Mouse (Mus musculus): ENCODE measurements around the gene Ap3b1. TPM values are rescaled to one million over a fixed set of nuclear protein-coding genes. Genes with fewer than 3 reads are reported as not detected.
"Not testable (repeated sequence)": the region's sequence is repeated elsewhere in the genome, so short reads cannot be mapped to it uniquely, and the experiment has no call there.

Gene Ap3b1
- polyA plus RNA-seq, 1 experiment from 2014 or later: 76.2 TPM

- TF ChIP-seq CTCF (IDR thresholded peaks at IDR 0.05): no peak
- in situ Hi-C loops (cut with MboI; ENCODE audit: low pct_unique_long_range_greater_than_20kb): no loop called here
- POLR2A ChIA-PET: no interaction called here
- H3K27me3 ChIP-seq: no peaks in the 10 kb centered on the region
- ATAC-seq: no peak
- DNase-seq (ENCODE audit: low read depth, low spot score): no peak
- CTCF ChIA-PET: interaction anchor here (1.8 kb wide), 1 partner anchor 11 kb away, joined by 5 read pairs; no protein-coding TSS in a partner anchor
These were observed 4.2 kb upstream of the Ap3b1 start for GRCm38 (mm10) chr13:94354584-94354983.

- no peak for DNase-seq (ENCODE audit: low read depth, low spot score)
- POLR2A ChIA-PET: interaction anchor here (1.0 kb wide), 1 partner anchor 81 kb away, joined by 7 read pairs; no protein-coding TSS in a partner anchor
- H3K27me3 ChIP-seq: no peaks in the 10 kb centered on the region
- no peak for TF ChIP-seq CTCF (IDR thresholded peaks at IDR 0.05)
- CTCF ChIA-PET: interaction anchor here (1.3 to 1.4 kb wide), 2 partner anchors 14 to 18 kb away, joined by 3 read pairs; no protein-coding TSS in a partner anchor
- in situ Hi-C loops (cut with MboI; ENCODE audit: low pct_unique_long_range_greater_than_20kb): no loop called here
- ATAC-seq: no peak
These were observed 709 bp upstream of the Ap3b1 start for GRCm38 (mm10) chr13:94358101-94358400.

- ChIA-PET POLR2A (no interaction called here), CTCF (interaction anchor here (1.3 kb wide), 1 partner anchor 17 kb away, joined by 3 read pairs; no protein-coding TSS in a partner anchor)
- in situ Hi-C loops (cut with MboI; ENCODE audit: low pct_unique_long_range_greater_than_20kb): no loop called here
- H3K27me3 ChIP-seq: no peaks in the 10 kb centered on the region
- TF ChIP-seq CTCF (IDR thresholded peaks at IDR 0.05): no peak
- no peak for ATAC-seq
- DNase-seq (ENCODE audit: low read depth, low spot score): no peak
These were observed 641 bp downstream of the Ap3b1 start for GRCm38 (mm10) chr13:94359282-94359920.

GRCm38 (mm10) chr13:94361013-94361580 lies 2.3 kb downstream of the Ap3b1 start:
- in situ Hi-C loops (cut with MboI; ENCODE audit: low pct_unique_long_range_greater_than_20kb); DNase-seq (ENCODE audit: low read depth, low spot score); H3K27me3 ChIP-seq; ATAC-seq: not testable (repeated sequence)
- CTCF ChIA-PET: interaction anchor here (1.2 kb wide), 1 partner anchor 12 kb away, joined by 3 read pairs; no protein-coding TSS in a partner anchor
- POLR2A ChIA-PET: interaction anchor here (0.7 kb wide), 1 partner anchor 8 kb away, joined by 5 read pairs; no protein-coding TSS in a partner anchor

GRCm38 (mm10) chr13:94364336-94364735 lies 5.6 kb downstream of the Ap3b1 start:
- POLR2A ChIA-PET: interaction anchor here (0.6 kb wide), 1 partner anchor 34 kb away, joined by 4 read pairs; no protein-coding TSS in a partner anchor

GRCm38 (mm10) chr13:94365108-94365907 lies 6.5 kb downstream of the Ap3b1 start:
- POLR2A ChIA-PET: no interaction called here
- no peak for TF ChIP-seq CTCF (IDR thresholded peaks at IDR 0.05)
- H3K27me3 ChIP-seq: no peaks in the 10 kb centered on the region
- CTCF ChIA-PET: no interaction called here
- in situ Hi-C loops (cut with MboI; ENCODE audit: low pct_unique_long_range_greater_than_20kb): no loop called here
- DNase-seq (ENCODE audit: low read depth, low spot score): no peak
- no peak for ATAC-seq

More at GRCm38 (mm10) chr13:94364336-94364735, 5.6 kb downstream of the Ap3b1 start:
- CTCF ChIA-PET: no interaction called here
- no peaks in the 10 kb centered on the region for H3K27me3 ChIP-seq
- TF ChIP-seq CTCF (IDR thresholded peaks at IDR 0.05): no peak
- in situ Hi-C loops (cut with MboI; ENCODE audit: low pct_unique_long_range_greater_than_20kb): no loop called here
- no peak for DNase-seq (ENCODE audit: low read depth, low spot score)
- no peak for ATAC-seq

GRCm38 (mm10) chr13:94367869-94368268 lies 9.1 kb downstream of the Ap3b1 start:
- in situ Hi-C loops (cut with MboI; ENCODE audit: low pct_unique_long_range_greater_than_20kb): no loop called here
- no peak for DNase-seq (ENCODE audit: low read depth, low spot score)
- ChIA-PET POLR2A (interaction anchor here (0.6 kb wide), 1 partner anchor 621 kb away, joined by 5 read pairs; no protein-coding TSS in a partner anchor), CTCF (no interaction called here)
- no peak for ATAC-seq
- H3K27me3 ChIP-seq: no peaks in the 10 kb centered on the region
- no peak for TF ChIP-seq CTCF (IDR thresholded peaks at IDR 0.05)

- no peak for DNase-seq (ENCODE audit: low read depth, low spot score)
- no peak for ATAC-seq
- ChIA-PET CTCF (no interaction called here), POLR2A (no interaction called here)
- no peak for TF ChIP-seq CTCF (IDR thresholded peaks at IDR 0.05)
- in situ Hi-C loops (cut with MboI; ENCODE audit: low pct_unique_long_range_greater_than_20kb): no loop called here
- H3K27me3 ChIP-seq: no peaks in the 10 kb centered on the region
These were observed 11.8 kb downstream of the Ap3b1 start for GRCm38 (mm10) chr13:94370521-94370920.

- ChIA-PET POLR2A (no interaction called here), CTCF (interaction anchor here (1.5 kb wide), 2 partner anchors 9 to 14 kb away, joined by 3 to 5 read pairs; no protein-coding TSS in a partner anchor)
- no peaks in the 10 kb centered on the region for H3K27me3 ChIP-seq
- in situ Hi-C loops (cut with MboI; ENCODE audit: low pct_unique_long_range_greater_than_20kb): no loop called here
- no peak for ATAC-seq
- TF ChIP-seq CTCF (IDR thresholded peaks at IDR 0.05): no peak
- DNase-seq (ENCODE audit: low read depth, low spot score): no peak
These were observed 13.3 kb downstream of the Ap3b1 start for GRCm38 (mm10) chr13:94372066-94372465.

GRCm38 (mm10) chr13:94374131-94374530 lies 15.4 kb downstream of the Ap3b1 start:
- H3K27me3 ChIP-seq: no peaks in the 10 kb centered on the region
- TF ChIP-seq CTCF (IDR thresholded peaks at IDR 0.05): no peak
- CTCF ChIA-PET: no interaction called here
- ATAC-seq: no peak
- DNase-seq (ENCODE audit: low read depth, low spot score): no peak
- in situ Hi-C loops (cut with MboI; ENCODE audit: low pct_unique_long_range_greater_than_20kb): no loop called here
- POLR2A ChIA-PET: no interaction called here
